Mouse (Mus musculus): ENCODE results near the gene Apoo. TPM values are rescaled to one million over a fixed set of nuclear protein-coding genes. Genes with fewer than 3 reads are reported as not detected.
A peak's percentile ranks its signal among the peaks of the same experiment; 100 is the strongest.
"Not testable (repeated sequence)": the region's sequence is repeated elsewhere in the genome, so short reads cannot be mapped to it uniquely, and the experiment has no call there.

The Apoo gene
- 108 and 116 TPM in 2 replicates for polyA plus RNA-seq (2016; fragmentation: Nextera tagmentation; extraction: Ambion mirVana)

DNA sequence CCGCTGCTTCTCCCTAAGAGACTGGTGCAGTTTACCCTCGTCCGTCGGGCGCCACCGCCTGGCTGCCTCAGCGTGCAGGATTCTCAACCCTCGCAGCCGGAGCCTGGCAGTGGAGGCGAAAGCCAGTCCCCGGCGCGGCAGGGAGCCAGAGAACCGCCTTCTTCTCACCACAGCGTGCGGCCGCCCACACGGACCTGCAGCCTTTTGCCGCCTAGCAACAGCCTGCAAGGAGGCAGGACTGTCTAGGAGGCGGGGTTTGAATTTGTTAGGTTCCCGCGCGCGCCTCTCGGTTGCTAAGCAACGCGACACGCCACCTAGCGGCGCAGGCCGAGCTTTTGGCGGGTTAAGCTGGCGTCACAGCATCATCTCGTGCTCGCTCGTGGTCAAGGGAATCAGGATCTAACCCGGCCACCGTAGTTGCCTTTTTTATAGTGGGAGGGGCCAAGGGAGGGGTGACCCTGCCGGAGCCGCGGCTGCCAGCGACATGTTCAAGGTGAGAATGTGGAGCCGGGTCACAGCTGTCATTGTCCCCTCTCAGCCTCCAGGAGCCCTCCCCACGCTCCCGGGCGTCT is at the start of gene Apoo, which contains the start of gene Fam90a1b:
Apoo (plus strand) TSS at position 448 of the 572 bp plus-strand sequence.
Fam90a1b (minus strand) TSS at position 108 of the 572 bp plus-strand sequence.
- Histone ChIP-seq H3K4me1 (no peaks in the 10 kb centered on the region), H3K4me2 (replicated peaks) (peak within 1 kb of the TSS; percentile 50), H3K9me3 (no peaks in the 10 kb centered on the region), H3K9ac (replicated peaks) (peak within 1 kb of the TSS; percentile 56), H3K36me3 (no peaks in the 10 kb centered on the region), H3K27me3 (peaks cover 71% of the 10 kb centered on the region), H3K27ac (replicated peaks) (peak within 1 kb of the TSS; percentile 58), H3K4me3 (peak within 1 kb of the TSS; percentile 57)
- ATAC-seq (ENCODE audit: low FRiP score, low read depth): peak; percentile 99
- 22% methylated on average over 46 of the region's 46 CpGs for WGBS

DNA sequence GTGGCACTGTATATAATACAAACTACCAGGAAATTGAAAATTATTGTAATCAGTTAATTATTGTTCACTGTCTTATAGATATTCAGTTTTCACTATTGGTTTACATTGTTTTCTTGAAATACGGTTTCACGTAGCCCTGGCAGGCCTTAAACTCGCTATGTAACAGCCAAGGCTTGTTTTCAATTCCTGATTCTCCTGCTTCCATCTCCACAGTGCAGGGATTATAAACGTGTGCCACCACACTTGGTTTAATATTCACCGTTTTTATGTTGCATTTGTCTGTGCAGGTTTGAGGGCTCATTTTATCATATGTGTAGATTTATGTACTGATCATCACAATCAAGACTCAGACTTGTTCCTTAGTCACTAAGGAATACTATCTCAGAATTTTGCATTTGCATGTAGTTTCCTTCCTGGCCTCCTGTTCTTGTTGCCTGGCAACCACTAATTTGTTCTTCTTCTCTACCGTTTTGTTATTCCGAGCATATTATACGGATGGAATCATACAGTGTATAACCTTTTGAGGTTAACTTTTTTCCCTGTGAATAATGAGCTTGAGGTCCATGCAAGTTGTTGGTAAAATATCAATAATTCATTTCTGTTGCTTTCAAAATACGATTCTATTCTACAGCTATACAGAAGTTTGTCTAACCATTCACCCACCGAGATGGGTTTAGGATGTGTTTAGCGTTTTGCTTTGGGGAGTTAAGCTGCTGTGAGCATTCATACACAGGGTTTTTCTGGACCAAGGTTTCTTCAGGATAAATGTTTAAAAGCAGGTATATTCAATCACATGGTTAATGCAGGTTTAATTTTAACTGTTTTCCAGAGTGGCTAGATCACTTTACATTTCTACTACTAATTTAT is 45.6 kb upstream of the Apoo start:
- H3K9ac ChIP-seq (replicated peaks): no peak overlapping the region
- ATAC-seq (ENCODE audit: low FRiP score, low read depth): no peak
- peaks cover 56% of the 10 kb centered on the region for H3K27me3 ChIP-seq
- no peak overlapping the region for H3K27ac ChIP-seq (replicated peaks)
- H3K4me2 ChIP-seq (replicated peaks): no peak overlapping the region
- no peak overlapping the region for H3K4me3 ChIP-seq
- H3K4me1 ChIP-seq: no peaks in the 10 kb centered on the region
- no peaks in the 10 kb centered on the region for H3K9me3 ChIP-seq
- H3K36me3 ChIP-seq: no peaks in the 10 kb centered on the region
- WGBS: 66% methylated on average over 11 of the region's 11 CpGs

GRCm38 (mm10) chrX:94343638-94344037 is 23.3 kb upstream of the Apoo start:
- H3K4me1 ChIP-seq; H3K4me3 ChIP-seq; ATAC-seq (ENCODE audit: low FRiP score, low read depth); H3K9ac ChIP-seq (replicated peaks); H3K36me3 ChIP-seq; H3K27ac ChIP-seq (replicated peaks); H3K4me2 ChIP-seq (replicated peaks); H3K9me3 ChIP-seq: not testable (repeated sequence)
- peaks cover 57% of the 10 kb centered on the region for H3K27me3 ChIP-seq
- WGBS: 93% methylated on average over 4 of the region's 4 CpGs

- Histone ChIP-seq H3K4me1 (no peaks in the 10 kb centered on the region), H3K27me3 (peaks cover 70% of the 10 kb centered on the region), H3K27ac (replicated peaks) (no peak overlapping the region), H3K4me2 (replicated peaks) (peak overlapping the region; percentile 45), H3K36me3 (no peaks in the 10 kb centered on the region), H3K4me3 (peak overlapping the region; percentile 57; the same call in 1 of the 2 replicates), H3K9me3 (no peaks in the 10 kb centered on the region), H3K9ac (replicated peaks) (no peak overlapping the region)
- WGBS: 29% methylated on average over 14 of the region's 14 CpGs
- no peak for ATAC-seq (ENCODE audit: low FRiP score, low read depth)
These were observed 1.5 kb upstream of the Apoo start for GRCm38 (mm10) chrX:94365381-94365925.

GRCm38 (mm10) chrX:94366029-94366428 is 888 bp upstream of the Apoo start:
- Histone ChIP-seq H3K27me3 (peaks cover 67% of the 10 kb centered on the region), H3K9me3 (no peaks in the 10 kb centered on the region), H3K27ac (replicated peaks) (no peak overlapping the region), H3K36me3 (no peaks in the 10 kb centered on the region), H3K4me1 (no peaks in the 10 kb centered on the region), H3K4me2 (replicated peaks) (peak overlapping the region; percentile 45), H3K9ac (replicated peaks) (no peak overlapping the region), H3K4me3 (peak overlapping the region; percentile 57)
- ATAC-seq (ENCODE audit: low FRiP score, low read depth): no peak
- 16% methylated on average over 16 of the region's 16 CpGs for WGBS

- Histone ChIP-seq H3K9me3 (no peaks in the 10 kb centered on the region), H3K27me3 (peaks cover 67% of the 10 kb centered on the region), H3K27ac (replicated peaks) (peak overlapping the region; percentile 58), H3K4me1 (no peaks in the 10 kb centered on the region), H3K9ac (replicated peaks) (peak overlapping the region; percentile 56), H3K36me3 (no peaks in the 10 kb centered on the region), H3K4me3 (peak overlapping the region; percentile 57), H3K4me2 (replicated peaks) (peak overlapping the region; percentile 50)
- ATAC-seq (ENCODE audit: low FRiP score, low read depth): no peak; the same call in 1 of the 2 replicates
- WGBS: 25% methylated on average over 15 of the region's 17 CpGs
These were observed 331 bp downstream of the Apoo start for GRCm38 (mm10) chrX:94367248-94367647.

DNA sequence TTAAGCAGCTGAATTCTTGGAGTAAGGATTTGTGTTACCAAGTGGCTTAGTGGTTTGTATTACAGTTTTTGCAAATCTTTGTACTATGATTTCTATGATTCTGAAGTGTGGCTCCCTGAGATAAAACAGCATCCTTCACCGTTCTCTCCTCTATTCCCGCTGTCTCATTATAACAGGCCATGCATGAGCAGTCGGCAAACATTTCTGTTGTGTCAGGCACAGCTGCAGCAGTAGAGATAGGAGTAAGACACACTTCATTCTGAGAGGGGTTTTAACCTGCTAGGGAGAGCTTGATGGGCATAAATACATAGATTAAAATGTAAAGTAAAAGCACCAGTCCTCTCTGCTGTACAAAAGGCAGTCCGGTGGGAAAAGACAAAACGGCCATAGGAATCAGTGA is 11.8 kb downstream of the Apoo start:
- Histone ChIP-seq H3K4me2 (replicated peaks) (no peak overlapping the region), H3K27me3 (peaks cover 46% of the 10 kb centered on the region), H3K9ac (replicated peaks) (no peak overlapping the region), H3K36me3 (peaks cover 4% of the 10 kb centered on the region; the same call in 1 of the 2 replicates), H3K27ac (replicated peaks) (no peak overlapping the region), H3K4me1 (no peaks in the 10 kb centered on the region), H3K9me3 (no peaks in the 10 kb centered on the region), H3K4me3 (no peak overlapping the region)
- peak; percentile 41; the same call in 1 of the 2 replicates for ATAC-seq (ENCODE audit: low FRiP score, low read depth)
- 56% methylated on average over 5 of the region's 5 CpGs for WGBS

- no peak overlapping the region for H3K4me3 ChIP-seq
- no peaks in the 10 kb centered on the region for H3K9me3 ChIP-seq
- H3K27ac ChIP-seq (replicated peaks): no peak overlapping the region
- no peaks in the 10 kb centered on the region for H3K36me3 ChIP-seq
- peaks cover 22% of the 10 kb centered on the region for H3K27me3 ChIP-seq
- no peak overlapping the region for H3K9ac ChIP-seq (replicated peaks)
- 47% methylated on average over 3 of the region's 3 CpGs for WGBS
- no peak overlapping the region for H3K4me2 ChIP-seq (replicated peaks)
- H3K4me1 ChIP-seq: no peaks in the 10 kb centered on the region
- no peak for ATAC-seq (ENCODE audit: low FRiP score, low read depth)
These were observed 42.1 kb downstream of the Apoo start for GRCm38 (mm10) chrX:94408975-94409374.

DNA sequence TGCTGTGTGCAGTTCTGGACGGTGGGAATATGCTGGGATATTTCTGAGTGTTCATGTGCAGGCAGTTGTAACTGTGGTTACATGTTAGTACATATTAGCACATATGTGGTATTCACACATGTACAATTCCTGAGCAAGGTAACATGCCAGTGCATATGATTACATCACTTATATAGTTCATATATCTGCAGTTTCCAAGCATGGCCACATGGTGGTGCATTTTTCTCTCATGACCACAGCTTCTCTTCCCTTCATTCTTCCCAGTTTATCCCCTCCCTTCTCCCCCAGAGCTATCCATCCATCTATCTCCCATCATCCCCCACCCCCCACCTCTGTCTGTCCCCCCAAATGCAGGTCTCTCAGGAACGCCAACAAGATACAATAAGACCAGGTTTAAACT is 53.3 kb downstream of the Apoo start:
- Histone ChIP-seq H3K27me3 (peaks cover 31% of the 10 kb centered on the region), H3K36me3 (peaks cover 10% of the 10 kb centered on the region; the same call in 1 of the 2 replicates), H3K4me2 (replicated peaks) (no peak overlapping the region), H3K4me3 (no peak overlapping the region), H3K27ac (replicated peaks) (no peak overlapping the region), H3K4me1 (no peaks in the 10 kb centered on the region), H3K9me3 (no peaks in the 10 kb centered on the region), H3K9ac (replicated peaks) (no peak overlapping the region)
- ATAC-seq (ENCODE audit: low FRiP score, low read depth): no peak
- 84% methylated on average over 2 of the region's 2 CpGs for WGBS

DNA sequence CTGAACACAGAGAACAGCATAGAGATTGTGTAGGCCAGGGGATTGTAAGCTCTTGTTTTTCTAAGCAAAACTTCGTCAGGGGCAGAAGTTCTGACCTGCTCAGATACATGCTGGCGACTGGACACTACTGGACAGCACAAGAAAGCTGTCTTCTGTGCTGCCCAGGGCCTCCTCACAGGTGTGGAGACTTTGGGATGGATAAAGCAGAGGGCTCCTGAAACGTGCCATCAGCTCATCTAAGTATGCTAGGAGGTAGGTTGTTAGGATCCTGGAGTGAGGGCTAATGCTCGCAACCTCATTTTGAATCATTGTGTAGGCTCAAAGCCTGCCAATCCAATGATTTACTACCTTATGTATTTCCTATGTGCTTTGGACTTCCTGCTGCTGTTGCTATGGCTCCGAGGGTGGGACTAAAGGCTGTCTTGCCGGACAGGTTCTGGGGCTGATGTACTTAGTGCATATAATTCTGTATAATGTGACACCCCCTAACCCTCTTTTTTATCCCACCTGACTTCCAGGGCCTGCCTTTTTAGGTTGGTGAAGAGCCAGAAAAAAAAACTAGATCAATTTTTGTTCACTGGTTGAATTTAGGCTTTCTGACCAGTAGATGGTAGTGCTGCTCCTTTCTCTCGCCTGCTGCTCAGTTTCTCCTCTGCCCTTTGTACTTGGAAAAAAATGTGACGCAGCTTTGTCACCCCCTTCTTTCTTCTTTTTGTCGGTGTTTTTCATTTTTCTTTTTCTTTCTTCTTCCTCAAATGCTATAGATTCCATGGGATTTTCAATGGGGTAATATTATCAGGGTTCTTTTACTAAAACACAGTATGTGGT is 64.8 kb downstream of the Apoo start:
- 50% methylated on average over 9 of the region's 9 CpGs for WGBS
- Histone ChIP-seq H3K36me3 (no peaks in the 10 kb centered on the region), H3K4me2 (replicated peaks) (no peak overlapping the region), H3K9ac (replicated peaks) (no peak overlapping the region), H3K27ac (replicated peaks) (no peak overlapping the region), H3K4me1 (no peaks in the 10 kb centered on the region), H3K4me3 (no peak overlapping the region), H3K9me3 (no peaks in the 10 kb centered on the region), H3K27me3 (peaks cover 26% of the 10 kb centered on the region)
- peak; percentile 58; the same call in 1 of the 2 replicates for ATAC-seq (ENCODE audit: low FRiP score, low read depth)

- not testable (repeated sequence) for ATAC-seq (ENCODE audit: low FRiP score, low read depth); H3K4me3 ChIP-seq; H3K27ac ChIP-seq (replicated peaks); H3K36me3 ChIP-seq; H3K4me1 ChIP-seq; H3K9me3 ChIP-seq; H3K4me2 ChIP-seq (replicated peaks); H3K9ac ChIP-seq (replicated peaks)
- WGBS: no CpG with 5 or more reads among the region's 3 CpGs
- H3K27me3 ChIP-seq: peaks cover 17% of the 10 kb centered on the region
These were observed 78.5 kb downstream of the Apoo start for GRCm38 (mm10) chrX:94445427-94445826.
